Mouse (Mus musculus) embryonic fibroblast, embryonic 13.5 days (primary cell): ENCODE data around the gene Atn1. TPM values are rescaled to one million over a fixed set of nuclear protein-coding genes. Genes with fewer than 3 reads are reported as not detected.

Experiments used
- H3K27ac ChIP-seq: 2 replicates; pipeline ENCODE4 v1.5.1; 2012; ENCODE audit warnings: low read length, control low read depth, inconsistent platforms; ENCODE audit not compliant: insufficient read depth
- H3K4me1 ChIP-seq: 2 replicates; pipeline ENCODE4 v1.6.1; 2011; ENCODE audit warnings: low read length; ENCODE audit not compliant: control insufficient read depth, insufficient read depth
- H3K4me3 ChIP-seq: 2 replicates; pipeline ENCODE4 v1.5.1; 2011; ENCODE audit warnings: mild to moderate bottlenecking, control low read depth, low read length; ENCODE audit not compliant: insufficient read depth
- CTCF ChIP-seq: IDR thresholded peaks from 2 replicates; pipeline ENCODE4 v1.5.1; 2011; ENCODE audit warnings: mild to moderate bottlenecking, control low read depth, low read length, moderate library complexity, borderline replicate concordance; ENCODE audit not compliant: insufficient read depth
- POLR2A ChIP-seq: IDR thresholded peaks from 2 replicates; pipeline ENCODE4 v1.6.1; 2011; ENCODE audit warnings: low read depth, mild to moderate bottlenecking, control low read depth, low read length, moderate library complexity
- polyA plus RNA-seq: library from polyadenylated mRNA; stranded (reverse); fragments of >200 nt; gene quantifications from 2 replicates; pipeline ENCODE4 v1.2.4, GENCODE M21; 2011; ENCODE audit warnings: low read depth; ENCODE audit not compliant: missing spikeins, insufficient read length

The Atn1 gene
- polyA plus RNA-seq, 1 experiment: 77.3 TPM

DNA sequence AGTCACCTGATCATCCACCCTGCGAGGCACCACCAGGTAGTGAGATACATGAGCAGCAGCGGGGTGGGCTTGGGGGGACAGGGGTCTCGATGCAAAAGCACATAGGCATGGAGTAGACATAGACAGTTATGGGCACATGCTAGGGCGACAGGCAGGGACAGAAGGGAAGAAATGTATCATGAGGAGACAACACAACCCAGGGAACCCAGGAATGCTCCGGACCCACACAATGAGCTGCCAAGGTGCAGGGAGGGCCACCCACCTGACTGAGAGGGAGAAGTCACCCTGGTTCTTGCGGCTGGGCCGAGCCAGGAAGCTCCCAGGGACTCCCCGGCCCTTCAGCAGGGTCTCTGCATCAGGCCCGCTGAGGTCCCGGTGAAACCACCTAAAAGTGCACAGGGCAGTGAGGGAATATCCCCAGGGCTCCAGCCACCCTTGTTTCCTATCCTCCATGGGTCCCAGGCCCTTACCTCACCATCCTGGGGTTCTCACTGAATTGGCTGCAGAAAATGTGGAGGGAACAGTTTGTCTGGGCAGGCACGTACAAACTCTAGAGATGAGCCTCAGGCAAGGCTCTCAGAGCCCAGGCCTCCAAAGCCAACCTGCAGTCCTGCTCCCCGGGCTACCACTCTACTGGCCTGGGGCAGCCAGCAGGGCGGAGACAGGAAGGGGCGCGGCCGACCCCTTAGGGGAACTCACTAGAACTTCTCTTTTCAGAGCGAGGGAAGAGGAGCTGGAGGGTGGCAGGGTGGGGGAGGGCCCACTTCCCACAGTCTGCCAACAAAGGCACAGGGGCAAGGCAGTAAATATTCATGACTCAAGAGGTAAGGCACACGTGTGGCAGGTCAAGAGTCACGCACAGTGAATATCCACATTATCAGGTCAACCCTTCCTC lies 23.6 kb downstream of the Atn1 start:
- H3K27ac ChIP-seq: no peak overlapping the region
- H3K4me3 ChIP-seq: no peak overlapping the region
- TF ChIP-seq POLR2A (no peak), CTCF (no peak)
- no peaks in the 10 kb centered on the region for H3K4me1 ChIP-seq

DNA sequence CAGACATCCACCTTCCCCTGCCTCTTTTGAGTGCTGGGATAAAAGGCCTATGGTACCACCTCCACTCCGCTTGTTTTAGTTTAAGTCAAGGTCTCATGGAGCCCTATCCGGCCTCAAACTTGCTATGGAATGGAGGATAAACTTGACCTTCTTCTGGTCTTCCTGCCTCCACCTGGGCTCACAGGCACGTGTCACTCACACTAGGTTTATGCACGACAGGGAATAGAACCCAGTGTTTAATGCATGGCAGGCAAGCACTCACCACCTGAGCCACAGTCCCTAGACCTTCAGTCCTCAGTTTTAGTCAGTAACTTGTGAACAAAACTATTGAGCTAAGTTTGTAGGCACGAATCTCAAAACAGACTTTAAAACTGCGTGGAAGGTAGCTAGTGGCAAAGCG lies 25.3 kb downstream of the Atn1 start:
- Histone ChIP-seq H3K4me1 (no peaks in the 10 kb centered on the region), H3K27ac (no peak overlapping the region), H3K4me3 (no peak overlapping the region)
- no peak for TF ChIP-seq POLR2A
- no peak for TF ChIP-seq CTCF

DNA sequence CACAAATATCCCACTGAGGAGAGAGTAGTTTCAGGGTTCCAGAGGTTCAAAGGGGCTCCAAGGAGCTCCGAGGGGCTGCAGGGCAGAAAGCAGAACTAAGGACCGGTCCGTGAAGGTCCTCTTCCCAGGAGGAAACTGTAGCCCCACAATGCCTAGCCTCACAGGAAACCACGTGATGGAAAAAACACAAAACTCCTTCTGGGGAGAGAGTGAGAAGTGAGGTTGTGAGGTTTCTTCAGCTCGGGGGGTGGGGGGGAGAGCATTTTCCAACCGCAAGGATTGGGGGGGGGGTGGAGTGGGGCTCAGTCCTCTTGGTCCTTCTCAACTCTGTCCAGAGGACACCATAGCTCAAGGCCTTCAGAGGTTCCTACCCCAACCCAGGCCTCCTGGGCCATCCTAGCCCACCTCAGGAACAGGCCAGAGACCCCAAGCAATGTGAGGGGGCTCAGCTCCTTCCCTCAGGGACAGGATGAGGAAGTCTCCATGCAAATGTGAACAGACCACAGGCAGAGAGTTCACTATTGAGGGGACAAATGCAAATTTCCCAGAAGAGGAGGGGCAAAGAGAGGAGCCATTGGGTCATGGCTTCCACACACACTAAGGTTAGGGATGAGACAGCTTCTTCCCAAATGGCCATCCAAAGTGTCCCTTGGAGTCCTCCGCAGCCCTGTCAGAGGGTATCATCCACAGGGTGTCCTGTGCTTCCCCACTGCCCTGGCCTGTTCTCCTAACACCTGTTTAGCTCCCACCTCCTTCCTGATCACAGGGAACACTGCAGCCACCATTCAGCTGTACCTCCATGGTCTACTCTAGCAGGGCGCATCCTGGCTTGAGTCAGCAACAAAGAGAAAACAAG lies 26.2 kb downstream of the Atn1 start:
- Histone ChIP-seq H3K27ac (no peak overlapping the region), H3K4me1 (no peaks in the 10 kb centered on the region), H3K4me3 (no peak overlapping the region)
- TF ChIP-seq POLR2A: no peak
- TF ChIP-seq CTCF: no peak

DNA sequence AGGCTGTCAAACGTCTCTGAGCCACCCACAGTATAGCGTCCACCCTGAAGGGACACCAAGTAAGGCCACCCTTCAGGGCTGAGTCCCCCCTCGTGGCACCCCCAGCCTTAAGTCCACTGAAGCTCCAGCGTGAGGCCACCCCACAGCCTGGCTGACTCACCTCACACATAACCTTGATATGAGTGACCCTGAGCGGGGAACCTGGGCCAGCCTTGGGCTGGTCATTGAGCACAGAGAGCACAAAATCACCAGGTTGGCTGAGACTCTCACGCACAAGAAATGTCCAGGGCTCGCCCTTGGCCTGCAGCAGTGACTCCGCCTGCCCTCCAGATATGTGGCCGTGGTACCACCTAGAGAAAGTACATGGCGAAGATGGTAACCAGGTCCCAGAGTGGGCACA lies 27.7 kb downstream of the Atn1 start:
- Histone ChIP-seq H3K27ac (no peak overlapping the region), H3K4me1 (no peaks in the 10 kb centered on the region), H3K4me3 (no peak overlapping the region)
- TF ChIP-seq POLR2A (no peak), CTCF (no peak)

DNA sequence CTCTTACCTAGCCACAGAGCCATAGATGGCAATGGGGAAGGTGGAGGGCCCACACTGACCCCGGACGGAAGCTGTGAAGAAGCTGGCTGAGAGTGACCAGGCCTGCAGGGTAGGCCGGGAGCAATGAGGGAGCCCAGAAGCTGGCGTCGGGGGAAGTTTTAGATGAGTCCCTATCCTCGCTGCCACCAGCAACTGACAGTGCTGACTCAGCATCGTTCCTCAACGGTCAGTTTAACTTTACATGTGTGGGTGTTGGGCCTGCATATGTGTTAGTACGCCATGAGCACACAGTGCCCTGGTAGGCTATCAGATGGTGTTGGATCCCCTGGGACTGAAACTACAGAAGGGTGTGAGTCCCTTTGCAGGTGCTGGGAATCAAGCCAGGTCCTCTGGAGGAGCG lies 31.9 kb downstream of the Atn1 start:
- TF ChIP-seq CTCF: no peak
- TF ChIP-seq POLR2A: no peak
- Histone ChIP-seq H3K4me3 (no peak overlapping the region), H3K4me1 (no peaks in the 10 kb centered on the region), H3K27ac (no peak overlapping the region)

DNA sequence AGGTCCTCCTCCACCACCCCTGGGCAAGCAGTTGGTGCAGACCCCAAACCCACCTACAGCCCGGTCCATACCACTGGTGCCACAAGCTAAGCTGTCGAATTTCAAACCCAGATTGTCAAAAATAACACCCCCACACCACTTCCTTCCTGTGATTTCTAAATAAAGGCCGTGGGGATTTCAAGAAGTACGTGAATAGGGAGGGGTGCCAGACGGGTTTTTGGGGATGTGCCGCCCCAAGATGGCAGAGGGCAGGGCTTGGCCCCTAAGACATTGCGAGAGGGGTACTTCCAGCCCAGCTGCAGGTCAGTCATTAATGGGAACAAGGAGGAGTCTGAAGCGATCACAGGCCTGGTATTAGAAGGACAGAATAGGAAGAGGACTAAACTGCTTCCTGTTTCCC lies 32.8 kb downstream of the Atn1 start:
- no peaks in the 10 kb centered on the region for H3K4me1 ChIP-seq

DNA sequence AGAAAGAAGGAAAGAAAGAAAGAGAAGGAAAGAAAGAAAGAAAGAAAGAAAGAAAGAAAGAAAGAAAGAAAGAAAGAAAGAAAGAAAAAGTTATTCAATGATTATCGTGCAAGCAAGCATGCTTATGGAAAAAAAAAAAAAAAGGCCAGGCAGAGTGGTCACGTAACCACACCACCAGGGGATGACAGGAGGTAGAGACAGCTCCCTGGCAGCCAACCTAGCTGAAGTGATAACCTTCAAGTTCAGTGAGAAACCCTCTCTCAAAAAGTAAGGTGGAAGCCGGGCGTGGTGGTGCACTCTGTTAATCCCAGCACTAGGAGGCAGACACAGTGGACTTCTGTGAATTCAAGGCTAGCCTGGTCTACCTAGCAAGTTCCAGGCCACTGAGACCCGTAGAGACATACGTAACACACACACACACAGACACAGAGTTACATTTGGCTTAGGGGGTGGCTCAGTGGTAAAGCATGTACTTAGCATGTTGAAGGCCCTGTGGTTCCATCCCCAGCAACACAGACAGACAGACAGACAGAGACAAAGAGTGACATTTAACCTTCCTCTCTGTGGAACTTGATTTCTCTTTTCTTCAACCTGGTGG lies 33.3 kb downstream of the Atn1 start:
- no peak overlapping the region for H3K27ac ChIP-seq
- no peaks in the 10 kb centered on the region for H3K4me1 ChIP-seq
- TF ChIP-seq CTCF (no peak), POLR2A (no peak)
- no peak overlapping the region for H3K4me3 ChIP-seq

More for the DNA sequence above, 32.8 kb downstream of the Atn1 start:
- H3K27ac ChIP-seq: no peak overlapping the region
- H3K4me3 ChIP-seq: no peak overlapping the region
- TF ChIP-seq CTCF: no peak
- TF ChIP-seq POLR2A: no peak

DNA sequence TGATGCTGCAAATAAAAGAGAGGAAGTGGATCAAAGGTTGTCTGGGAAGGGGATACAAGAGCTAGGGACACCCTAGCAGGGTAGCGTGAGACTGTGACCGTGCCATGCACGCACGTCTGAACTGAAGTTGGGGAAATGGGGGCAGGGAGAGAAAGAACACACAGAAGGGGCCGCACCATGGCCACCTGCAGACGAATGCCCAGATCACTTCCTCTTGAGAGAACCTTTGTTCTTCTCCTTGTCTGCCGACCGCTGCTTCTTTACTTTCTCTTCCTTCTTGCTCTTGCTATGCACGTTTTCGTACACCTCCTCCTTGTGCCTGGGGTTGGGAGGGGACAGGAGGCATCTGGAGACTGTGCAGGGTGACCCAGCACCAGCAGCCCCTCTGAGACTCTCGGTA lies 35.4 kb downstream of the Atn1 start:
- TF ChIP-seq CTCF (no peak), POLR2A (no peak)
- no peak overlapping the region for H3K27ac ChIP-seq
- H3K4me3 ChIP-seq: no peak overlapping the region

DNA sequence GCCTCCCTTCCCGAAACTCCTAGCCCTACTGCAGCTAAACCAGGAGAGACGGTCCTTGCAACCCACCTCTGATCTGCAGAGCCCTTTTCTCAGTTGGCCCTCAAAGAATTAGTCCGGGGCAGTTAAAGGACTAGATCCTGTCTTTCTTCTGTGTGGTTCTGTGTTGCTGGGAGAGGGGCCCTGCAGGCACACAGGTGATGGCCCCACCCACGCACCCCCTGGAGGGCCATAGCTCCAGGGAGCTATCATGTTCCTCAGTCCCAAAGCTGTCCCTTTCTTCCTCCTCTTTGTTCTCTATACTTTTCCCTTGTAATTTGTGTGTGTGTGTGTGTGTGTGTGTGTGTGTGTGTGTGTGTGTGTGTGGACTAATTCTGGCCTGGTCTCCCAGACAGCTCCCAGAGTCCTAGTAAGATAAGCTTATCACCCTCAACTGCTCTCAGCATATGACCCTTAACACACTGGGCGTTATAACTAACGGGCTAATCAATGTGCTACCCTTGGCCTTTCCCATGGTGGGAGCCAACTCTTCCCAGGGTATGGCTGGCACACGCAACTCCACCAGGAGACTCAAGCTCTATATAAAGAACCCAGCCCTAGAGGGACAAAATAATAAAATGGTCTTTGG lies 36.9 kb downstream of the Atn1 start:
- H3K4me1 ChIP-seq: no peaks in the 10 kb centered on the region
- no peak for TF ChIP-seq CTCF
- TF ChIP-seq POLR2A: no peak
- H3K27ac ChIP-seq: no peak overlapping the region
- H3K4me3 ChIP-seq: no peak overlapping the region

More for the DNA sequence above, 35.4 kb downstream of the Atn1 start:
- H3K4me1 ChIP-seq: no peaks in the 10 kb centered on the region

DNA sequence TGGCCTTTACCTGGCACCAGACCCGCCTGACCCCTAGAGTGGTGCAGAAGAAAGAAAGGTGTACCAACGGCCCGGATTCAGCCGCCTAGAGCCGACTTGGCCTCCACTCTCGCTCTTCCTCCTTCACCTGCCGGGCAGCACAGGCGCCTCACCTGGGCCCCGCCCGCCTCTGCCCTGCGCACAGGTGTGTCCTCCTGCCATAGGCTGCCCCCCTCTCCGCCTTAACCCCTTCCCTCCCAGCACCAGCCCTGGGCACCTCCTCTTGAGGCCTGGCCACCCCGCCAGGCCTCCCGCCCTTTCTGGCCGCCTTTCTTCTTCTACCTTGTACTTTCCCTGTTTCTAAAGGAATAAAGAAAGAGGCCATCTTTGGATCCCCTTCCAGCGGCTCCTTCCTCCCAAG lies 37.6 kb downstream of the Atn1 start:
- H3K4me3 ChIP-seq: no peak overlapping the region
- H3K4me1 ChIP-seq: no peaks in the 10 kb centered on the region
- H3K27ac ChIP-seq: no peak overlapping the region
- TF ChIP-seq CTCF: no peak
- TF ChIP-seq POLR2A: no peak
